Mouse (Mus musculus): ENCODE results near the gene Rps6ka4. TPM values are rescaled to one million over a fixed set of nuclear protein-coding genes. Genes with fewer than 3 reads are reported as not detected.

Rps6ka4 gene
- polyA plus RNA-seq, 1 experiment from 2014 or later = 15.7 TPM

DNA sequence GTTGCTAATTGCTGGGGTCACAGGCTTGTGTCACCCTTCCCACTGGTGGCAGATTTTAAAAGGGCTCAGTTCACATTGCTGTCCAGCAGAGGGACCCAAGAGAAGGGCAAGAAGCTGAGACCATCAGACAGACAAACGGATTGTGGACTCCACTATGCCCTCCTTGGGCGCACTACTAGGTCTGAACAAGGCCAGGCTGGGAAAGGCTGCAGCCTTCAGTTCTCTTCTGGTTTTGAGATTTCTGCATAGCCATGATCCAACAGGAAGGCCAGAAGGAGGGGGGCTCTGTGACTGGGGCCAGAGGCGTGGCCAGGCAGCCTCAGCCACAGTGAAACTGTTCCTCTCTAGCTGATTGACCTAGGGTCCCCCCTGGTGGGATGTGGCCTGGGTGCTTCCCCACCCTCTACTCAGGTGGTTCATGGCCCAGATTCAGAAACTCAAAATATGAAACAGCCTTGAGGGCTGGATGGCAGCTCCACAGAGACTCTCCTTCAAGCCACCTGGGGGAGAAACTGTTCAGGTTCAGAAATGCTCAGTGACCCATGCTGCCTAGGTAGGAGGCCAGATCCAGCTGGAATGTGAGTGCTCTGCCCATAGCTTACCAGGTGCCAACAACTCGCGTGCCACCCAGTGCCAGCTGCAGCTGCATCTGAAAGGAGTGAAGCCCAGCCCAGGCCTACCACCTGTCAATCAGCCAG, 31.3 kb upstream of the Rps6ka4 start:
- Histone ChIP-seq H3K4me1 (replicated peaks; ENCODE audit: control insufficient read depth, insufficient read depth, low read length) (no peaks in the 10 kb centered on the region), H3K27ac (ENCODE audit: low read depth, low read length) (no peak overlapping the region), H3K27me3 (replicated peaks; ENCODE audit: control insufficient read depth, insufficient read depth, low read length) (no peaks in the 10 kb centered on the region), H3K9me3 (ENCODE audit: control insufficient read depth) (no peaks in the 10 kb centered on the region), H3K9ac (ENCODE audit: low read depth, low read length) (no peak overlapping the region), H3K4me3 (ENCODE audit: low read depth, low read length) (no peak overlapping the region), H3K4me2 (replicated peaks; ENCODE audit: low read depth) (no peak overlapping the region), H3K36me3 (ENCODE audit: control insufficient read depth, insufficient read depth) (no peaks in the 10 kb centered on the region)
- 65% methylated on average over 5 of the region's 5 CpGs for WGBS
- no peak; the same call in 1 of the 2 replicates for ATAC-seq
- peak; percentile 81 for TF ChIP-seq CTCF (IDR thresholded peaks at IDR 0.05; ENCODE audit: low read depth)

DNA sequence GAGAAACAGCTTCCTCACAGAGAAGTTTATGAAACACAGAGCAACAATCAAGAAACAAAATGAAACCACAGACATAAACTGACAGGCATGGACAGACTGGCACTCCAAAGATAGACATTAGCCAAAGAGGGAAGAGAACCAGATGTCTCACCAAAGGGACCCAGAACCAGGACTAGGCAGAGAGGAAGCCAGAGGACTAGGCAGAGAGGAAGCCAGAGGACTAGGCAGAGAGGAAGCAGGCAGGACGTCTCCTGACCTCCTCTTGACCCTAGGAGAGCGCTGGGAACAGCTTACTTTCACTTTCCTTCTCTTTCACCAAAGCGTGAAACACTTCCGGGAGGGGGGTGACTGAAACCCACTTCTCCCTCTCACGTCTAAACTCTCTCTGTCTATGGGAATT, 28.9 kb upstream of the Rps6ka4 start:
- peak overlapping the region; percentile 12; the same call in 1 of the 2 replicates for H3K4me3 ChIP-seq (ENCODE audit: low read depth, low read length)
- peak overlapping the region; percentile 78 for H3K27ac ChIP-seq (ENCODE audit: low read depth, low read length)
- H3K36me3 ChIP-seq (ENCODE audit: control insufficient read depth, insufficient read depth) = no peaks in the 10 kb centered on the region
- no peak for TF ChIP-seq CTCF (IDR thresholded peaks at IDR 0.05; ENCODE audit: low read depth)
- H3K9ac ChIP-seq (ENCODE audit: low read depth, low read length) = no peak overlapping the region
- H3K4me1 ChIP-seq (replicated peaks; ENCODE audit: control insufficient read depth, insufficient read depth, low read length) = no peaks in the 10 kb centered on the region
- H3K4me2 ChIP-seq (replicated peaks; ENCODE audit: low read depth) = peak overlapping the region; percentile 60
- ATAC-seq = peak; percentile 42
- H3K27me3 ChIP-seq (replicated peaks; ENCODE audit: control insufficient read depth, insufficient read depth, low read length) = no peaks in the 10 kb centered on the region
- 0% methylated on average over 5 of the region's 5 CpGs for WGBS
- no peaks in the 10 kb centered on the region for H3K9me3 ChIP-seq (ENCODE audit: control insufficient read depth)

DNA sequence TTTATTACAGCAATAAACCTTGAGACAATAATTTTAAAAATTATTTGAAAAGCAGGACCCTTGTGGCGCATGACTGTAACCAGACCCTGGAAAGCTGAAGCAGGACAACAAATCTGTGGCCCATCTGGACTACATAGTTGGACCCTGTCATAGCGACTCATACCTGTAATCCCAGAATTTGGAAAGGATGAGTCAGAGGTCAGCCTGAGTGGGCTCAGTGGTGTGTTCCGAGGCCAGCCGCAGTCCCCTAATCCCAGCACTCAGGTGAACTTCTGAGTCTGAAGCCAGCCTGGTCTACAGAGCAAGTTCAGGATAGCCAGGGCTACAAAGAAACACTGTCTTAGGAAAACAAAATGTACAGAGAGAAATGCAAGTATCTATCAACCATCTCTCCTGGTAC, 21.0 kb upstream of the Rps6ka4 start:
- Histone ChIP-seq H3K27me3 (replicated peaks; ENCODE audit: control insufficient read depth, insufficient read depth, low read length) (no peaks in the 10 kb centered on the region), H3K36me3 (ENCODE audit: control insufficient read depth, insufficient read depth) (no peaks in the 10 kb centered on the region), H3K4me3 (ENCODE audit: low read depth, low read length) (no peak overlapping the region), H3K27ac (ENCODE audit: low read depth, low read length) (no peak overlapping the region), H3K4me1 (replicated peaks; ENCODE audit: control insufficient read depth, insufficient read depth, low read length) (no peaks in the 10 kb centered on the region; the same call in 1 of the 2 replicates), H3K9ac (ENCODE audit: low read depth, low read length) (no peak overlapping the region), H3K9me3 (ENCODE audit: control insufficient read depth) (no peaks in the 10 kb centered on the region), H3K4me2 (replicated peaks; ENCODE audit: low read depth) (no peak overlapping the region)
- WGBS = 89% methylated on average over 4 of the region's 4 CpGs
- no peak for ATAC-seq
- TF ChIP-seq CTCF (IDR thresholded peaks at IDR 0.05; ENCODE audit: low read depth) = no peak

DNA sequence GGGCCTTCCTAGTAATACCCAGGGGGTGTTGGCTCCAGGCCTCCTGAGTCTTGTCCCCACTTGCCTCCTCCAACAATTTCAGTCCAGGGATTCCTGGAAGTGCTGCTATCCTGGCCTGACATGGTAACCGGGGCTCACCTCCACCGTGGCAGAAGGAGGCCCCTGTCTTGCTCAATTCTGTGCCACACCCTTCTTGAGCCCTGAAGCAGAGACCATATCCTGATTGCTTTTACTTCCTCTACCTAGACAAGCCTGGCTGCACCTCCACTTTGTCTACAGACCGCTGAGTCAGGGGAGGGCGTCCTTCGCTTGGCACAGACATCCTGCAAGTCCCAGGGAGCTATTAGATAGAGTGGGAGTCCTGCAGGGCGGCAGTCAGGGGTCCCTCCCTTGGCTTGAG, 20.3 kb upstream of the Rps6ka4 start:
- H3K4me3 ChIP-seq (ENCODE audit: low read depth, low read length) = no peak overlapping the region
- H3K9me3 ChIP-seq (ENCODE audit: control insufficient read depth) = no peaks in the 10 kb centered on the region
- TF ChIP-seq CTCF (IDR thresholded peaks at IDR 0.05; ENCODE audit: low read depth) = no peak
- H3K27me3 ChIP-seq (replicated peaks; ENCODE audit: control insufficient read depth, insufficient read depth, low read length) = no peaks in the 10 kb centered on the region
- H3K4me1 ChIP-seq (replicated peaks; ENCODE audit: control insufficient read depth, insufficient read depth, low read length) = peaks cover 1% of the 10 kb centered on the region
- H3K9ac ChIP-seq (ENCODE audit: low read depth, low read length) = no peak overlapping the region
- H3K4me2 ChIP-seq (replicated peaks; ENCODE audit: low read depth) = no peak overlapping the region
- H3K36me3 ChIP-seq (ENCODE audit: control insufficient read depth, insufficient read depth) = no peaks in the 10 kb centered on the region
- ATAC-seq = peak; percentile 89
- 42% methylated on average over 6 of the region's 6 CpGs for WGBS
- H3K27ac ChIP-seq (ENCODE audit: low read depth, low read length) = peak overlapping the region; percentile 35; the same call in 1 of the 2 replicates

DNA sequence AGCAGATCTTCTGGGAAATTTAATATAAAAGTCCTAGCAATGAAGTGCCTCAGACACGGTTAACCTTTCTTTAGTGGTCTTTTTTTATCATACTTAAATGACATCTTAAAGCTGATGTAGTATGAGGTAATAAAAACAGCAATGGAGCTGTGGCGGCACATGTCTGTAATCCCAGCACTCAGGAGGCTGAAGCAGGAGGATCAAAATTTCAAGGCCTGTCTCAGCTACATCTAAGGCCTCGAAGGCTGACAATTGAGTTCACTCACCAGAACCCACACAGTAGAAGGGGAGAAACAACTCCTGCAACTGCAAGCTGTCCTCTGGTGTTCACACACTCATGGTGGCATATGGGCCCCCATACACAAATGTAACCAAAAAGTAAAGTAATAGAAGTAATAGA, 19.5 kb upstream of the Rps6ka4 start:
- no peak overlapping the region; the same call in 1 of the 2 replicates for H3K27ac ChIP-seq (ENCODE audit: low read depth, low read length)
- no peaks in the 10 kb centered on the region for H3K9me3 ChIP-seq (ENCODE audit: control insufficient read depth)
- no peak for ATAC-seq
- no peaks in the 10 kb centered on the region for H3K27me3 ChIP-seq (replicated peaks; ENCODE audit: control insufficient read depth, insufficient read depth, low read length)
- H3K4me2 ChIP-seq (replicated peaks; ENCODE audit: low read depth) = no peak overlapping the region
- no peaks in the 10 kb centered on the region for H3K36me3 ChIP-seq (ENCODE audit: control insufficient read depth, insufficient read depth)
- 85% methylated on average over 3 of the region's 3 CpGs for WGBS
- H3K4me3 ChIP-seq (ENCODE audit: low read depth, low read length) = no peak overlapping the region
- no peak for TF ChIP-seq CTCF (IDR thresholded peaks at IDR 0.05; ENCODE audit: low read depth)
- H3K9ac ChIP-seq (ENCODE audit: low read depth, low read length) = no peak overlapping the region
- peaks cover 6% of the 10 kb centered on the region for H3K4me1 ChIP-seq (replicated peaks; ENCODE audit: control insufficient read depth, insufficient read depth, low read length)

DNA sequence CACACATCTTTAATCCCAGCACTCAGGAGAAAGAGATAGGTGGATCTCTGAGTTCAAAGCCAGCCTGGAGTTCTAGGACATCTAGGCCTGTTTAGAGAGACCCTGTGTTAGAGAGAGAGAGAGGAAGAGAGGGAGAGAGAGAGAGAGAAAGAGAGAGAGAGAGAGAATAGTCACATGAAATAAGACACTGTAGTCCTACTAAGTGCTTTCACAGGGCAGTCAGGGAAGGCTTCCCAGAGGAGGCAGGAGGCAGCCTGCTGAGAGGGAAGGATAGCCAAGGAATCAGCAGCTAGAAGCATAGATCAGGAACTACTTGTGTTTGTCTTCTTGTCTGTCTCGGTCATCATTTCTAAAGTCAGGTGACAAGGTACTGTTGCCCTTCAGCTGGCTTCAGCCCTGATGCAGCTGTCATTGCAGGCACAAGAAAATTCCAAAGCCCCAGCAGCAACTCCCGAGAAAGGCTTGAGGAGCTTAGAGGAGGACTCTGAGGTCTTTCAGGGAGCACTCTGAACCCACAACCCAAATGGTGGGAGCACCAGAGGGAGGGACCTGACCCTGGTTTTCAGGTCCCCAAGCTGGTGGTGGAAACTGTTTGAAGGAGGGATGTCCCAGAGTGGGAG, 18.7 kb upstream of the Rps6ka4 start:
- Histone ChIP-seq H3K36me3 (ENCODE audit: control insufficient read depth, insufficient read depth) (no peaks in the 10 kb centered on the region), H3K27ac (ENCODE audit: low read depth, low read length) (no peak overlapping the region), H3K4me1 (replicated peaks; ENCODE audit: control insufficient read depth, insufficient read depth, low read length) (peaks cover 6% of the 10 kb centered on the region), H3K4me3 (ENCODE audit: low read depth, low read length) (no peak overlapping the region), H3K9me3 (ENCODE audit: control insufficient read depth) (no peaks in the 10 kb centered on the region), H3K9ac (ENCODE audit: low read depth, low read length) (no peak overlapping the region), H3K4me2 (replicated peaks; ENCODE audit: low read depth) (no peak overlapping the region), H3K27me3 (replicated peaks; ENCODE audit: control insufficient read depth, insufficient read depth, low read length) (0 out of 2 replicates have a peak, but pooled peaks cover 2% of the 10 kb centered on the region)
- TF ChIP-seq CTCF (IDR thresholded peaks at IDR 0.05; ENCODE audit: low read depth) = no peak
- 78% methylated on average over 2 of the region's 2 CpGs for WGBS
- ATAC-seq = no peak

Data from intestine, postnatal 0 days (tissue).